Mouse (Mus musculus) liver, embryonic 13.5 days (tissue): ENCODE data around the gene Ggct. TPM values are rescaled to one million over a fixed set of nuclear protein-coding genes. Genes with fewer than 3 reads are reported as not detected.
A peak's percentile ranks its signal among the peaks of the same experiment; 100 is the strongest.
"Not testable (repeated sequence)": the region's sequence is repeated elsewhere in the genome, so short reads cannot be mapped to it uniquely, and the experiment has no call there.

Source experiments
- ATAC-seq: fragments of 200-750 bp; cut with Nextera tagmentation; 2 replicates; pipeline ENCODE4 v1.8.0; 2017; ENCODE audit warnings: low read depth, mild to moderate bottlenecking, moderate number of reproducible peaks, moderate library complexity
- DNase-seq: peaks from one replicate; pipeline ENCODE4 v3.0.0; 2022
- H3K27ac ChIP-seq: fragments of 300-500 bp; sonication (generic); 2 replicates; pipeline ENCODE4 v1.5.1; 2015; ENCODE audit warnings: moderate library complexity, mild to moderate bottlenecking, inconsistent platforms
- H3K27me3 ChIP-seq: fragments of 300-500 bp; sonication (generic); 2 replicates; pipeline ENCODE4 v1.6.1; 2015; ENCODE audit warnings: mild to moderate bottlenecking, inconsistent platforms
- H3K36me3 ChIP-seq: fragments of 300-500 bp; sonication (generic); 2 replicates; pipeline ENCODE4 v1.6.1; 2015; ENCODE audit warnings: mild to moderate bottlenecking, inconsistent platforms
- H3K4me1 ChIP-seq: fragments of 300-500 bp; sonication (generic); replicated peaks from 2 replicates; pipeline ENCODE4 v1.6.1; 2015; ENCODE audit warnings: inconsistent platforms
- H3K4me2 ChIP-seq: fragments of 300-500 bp; sonication (generic); 2 replicates; pipeline ENCODE4 v1.6.1; 2015; ENCODE audit warnings: inconsistent platforms, mild to moderate bottlenecking, moderate library complexity
- H3K4me3 ChIP-seq: fragments of 300-500 bp; sonication (generic); replicated peaks from 2 replicates; pipeline ENCODE4 v1.5.1; 2015; ENCODE audit warnings: mild to moderate bottlenecking, inconsistent platforms
- H3K9ac ChIP-seq: fragments of 300-500 bp; sonication (generic); 2 replicates; pipeline ENCODE4 v1.6.1; 2015; ENCODE audit warnings: mild to moderate bottlenecking, inconsistent platforms
- H3K9me3 ChIP-seq: fragments of 300-500 bp; sonication (generic); replicated peaks from 2 replicates; pipeline ENCODE4 v1.6.1; 2016; ENCODE audit warnings: inconsistent platforms
- WGBS: fragments of 180-500 bp; shearing (Covaris S2); methylation state at CpG from one replicate; pipeline ENCODE4 v1.1.7; 2015; ENCODE audit not compliant: insufficient replicate concordance; 5-methylcytosine and 5-hydroxymethylcytosine counted together
- polyA plus RNA-seq: library from polyadenylated mRNA; unstranded; fragments of >200 nt; fragmentation: Nextera tagmentation; extraction: Ambion mirVana; gene quantifications from 2 replicates; pipeline ENCODE4 v1.2.1, GENCODE M21; 2015

Ggct gene
- polyA plus RNA-seq, 1 experiment from 2014 or later: 8.2 TPM

DNA sequence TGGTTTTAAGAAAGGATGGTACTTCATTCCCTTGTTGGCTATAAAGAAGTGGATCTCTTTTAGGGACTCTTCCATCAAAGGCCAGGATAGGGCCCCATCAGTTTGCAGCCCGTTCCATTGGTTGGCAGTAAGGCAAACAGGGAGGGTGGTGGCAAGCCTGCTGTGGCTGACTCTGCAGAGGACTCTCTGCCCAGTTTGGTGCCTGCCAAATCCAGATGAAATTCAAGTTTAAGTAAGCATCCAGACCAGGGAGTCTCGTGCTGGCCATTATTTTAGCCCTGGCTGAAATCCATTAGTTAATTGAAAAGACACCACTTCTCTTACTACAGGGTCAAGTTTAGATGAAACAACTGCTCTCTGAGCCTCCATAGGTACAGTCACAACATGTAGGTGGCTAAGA is 22.9 kb downstream of the Ggct start:
- Histone ChIP-seq H3K4me1 (peaks cover 6% of the 10 kb centered on the region), H3K4me3 (no peak overlapping the region), H3K27ac (no peak overlapping the region), H3K4me2 (no peak overlapping the region), H3K27me3 (peaks cover 42% of the 10 kb centered on the region), H3K9ac (no peak overlapping the region), H3K9me3 (no peaks in the 10 kb centered on the region), H3K36me3 (no peaks in the 10 kb centered on the region)
- 52% methylated on average over 2 of the region's 2 CpGs for WGBS
- no peak for ATAC-seq
- no peak for DNase-seq

DNA sequence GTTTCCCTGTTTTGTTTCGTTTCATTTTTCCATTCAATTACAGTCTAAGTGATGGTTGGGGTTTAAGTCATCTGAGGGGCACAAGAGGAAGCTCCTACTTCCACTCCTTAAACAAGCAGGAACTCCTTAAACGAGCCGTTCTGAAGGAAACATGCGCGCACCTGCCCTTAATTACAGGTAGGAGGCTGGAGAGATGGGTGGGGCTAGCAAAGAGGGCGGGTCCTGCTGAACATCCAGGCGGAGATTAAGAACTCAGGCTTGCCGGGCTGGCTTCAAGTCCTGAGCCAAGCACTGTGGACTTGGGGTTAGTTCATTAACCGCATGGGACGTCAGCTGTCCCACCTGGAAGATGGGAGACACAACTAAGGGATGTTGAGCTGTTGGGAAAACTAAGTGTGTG is 25.2 kb downstream of the Ggct start:
- no peak overlapping the region for H3K27ac ChIP-seq
- peaks cover 30% of the 10 kb centered on the region for H3K27me3 ChIP-seq
- no peak overlapping the region for H3K4me2 ChIP-seq
- no peak overlapping the region for H3K4me3 ChIP-seq
- ATAC-seq: no peak
- 36% methylated on average over 10 of the region's 10 CpGs for WGBS
- no peaks in the 10 kb centered on the region for H3K36me3 ChIP-seq
- DNase-seq: no peak
- peaks cover 3% of the 10 kb centered on the region for H3K4me1 ChIP-seq
- H3K9ac ChIP-seq: no peak overlapping the region
- no peaks in the 10 kb centered on the region for H3K9me3 ChIP-seq

DNA sequence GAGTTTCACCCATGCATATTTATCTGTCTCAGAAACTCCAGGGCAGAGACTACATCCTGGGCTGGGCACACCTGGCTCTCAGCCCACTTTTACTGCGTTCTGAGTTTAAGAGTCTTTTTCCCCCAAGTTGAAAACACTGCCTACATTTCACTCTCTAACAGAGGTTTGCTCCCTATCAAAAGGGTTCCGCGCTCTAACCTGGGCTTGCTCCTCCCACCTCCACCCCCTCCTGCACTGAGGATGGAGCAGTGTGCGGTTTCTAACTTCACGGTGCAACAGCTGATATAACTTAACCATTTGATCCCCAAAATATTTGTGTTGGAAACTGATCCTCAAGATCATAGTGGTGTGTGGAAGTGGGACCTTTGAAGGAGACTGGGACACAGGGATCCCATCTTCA is 27.5 kb downstream of the Ggct start:
- WGBS: 45% methylated on average over 5 of the region's 5 CpGs
- Histone ChIP-seq H3K9me3 (no peaks in the 10 kb centered on the region), H3K4me1 (no peaks in the 10 kb centered on the region; the same call in 1 of the 2 replicates), H3K36me3 (no peaks in the 10 kb centered on the region), H3K9ac (no peak overlapping the region), H3K4me2 (no peak overlapping the region), H3K27ac (no peak overlapping the region), H3K4me3 (no peak overlapping the region), H3K27me3 (peaks cover 9% of the 10 kb centered on the region; the same call in 1 of the 2 replicates)
- ATAC-seq (no peak), DNase-seq (no peak)

DNA sequence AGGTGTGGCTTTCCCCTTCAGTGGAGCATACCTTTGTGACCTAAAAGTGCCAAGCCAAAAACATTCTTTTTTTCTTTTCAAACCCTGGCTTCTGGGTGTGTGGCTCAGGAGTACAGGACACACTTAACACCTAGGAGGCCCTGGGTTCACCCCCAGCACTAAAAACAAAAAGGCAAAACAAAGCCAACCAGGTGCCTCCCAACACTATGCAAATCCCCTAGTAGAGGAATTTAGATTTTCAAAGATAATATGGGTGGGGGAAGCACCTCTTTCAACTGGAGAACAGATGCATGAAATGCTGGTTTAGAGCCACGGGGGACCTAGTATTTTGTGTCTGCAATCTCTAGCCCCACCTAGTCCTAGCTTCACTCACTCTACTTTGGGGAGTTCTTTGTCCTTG is 28.0 kb downstream of the Ggct start:
- DNase-seq (no peak), ATAC-seq (no peak)
- peaks cover 7% of the 10 kb centered on the region; the same call in 1 of the 2 replicates for H3K27me3 ChIP-seq
- H3K36me3 ChIP-seq: no peaks in the 10 kb centered on the region
- WGBS: 46% methylated on average over 1 of the region's 1 CpGs
- H3K9me3 ChIP-seq: no peaks in the 10 kb centered on the region
- H3K4me2 ChIP-seq: no peak overlapping the region
- H3K4me3 ChIP-seq: no peak overlapping the region
- no peaks in the 10 kb centered on the region; the same call in 1 of the 2 replicates for H3K4me1 ChIP-seq
- H3K9ac ChIP-seq: no peak overlapping the region
- no peak overlapping the region for H3K27ac ChIP-seq

DNA sequence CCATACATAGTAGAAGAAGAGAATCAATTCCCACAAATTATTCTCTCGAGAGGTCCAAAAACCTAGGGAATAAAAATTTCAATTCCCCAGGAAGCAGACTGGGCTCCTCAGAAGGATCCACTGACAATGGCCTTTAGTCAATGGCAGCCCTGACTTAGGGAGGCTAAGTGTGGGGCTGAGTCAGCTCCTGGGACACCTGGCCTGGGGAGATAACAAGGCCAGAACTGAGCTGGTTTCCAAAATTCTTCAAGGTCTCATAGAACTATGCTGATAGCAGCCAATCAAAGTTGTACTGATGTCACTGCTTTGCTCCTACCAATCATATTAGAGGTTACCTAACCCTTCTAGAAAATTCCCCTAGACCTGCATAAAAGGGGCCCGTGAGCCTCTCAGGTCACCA is 29.2 kb downstream of the Ggct start:
- WGBS: 62% methylated on average over 2 of the region's 2 CpGs
- ATAC-seq (no peak; the same call in 1 of the 2 replicates), DNase-seq (no peak)
- no peak overlapping the region for H3K4me3 ChIP-seq
- H3K9me3 ChIP-seq: no peaks in the 10 kb centered on the region
- H3K9ac ChIP-seq: no peak overlapping the region
- H3K4me1 ChIP-seq: no peaks in the 10 kb centered on the region; the same call in 1 of the 2 replicates
- peaks cover 7% of the 10 kb centered on the region; the same call in 1 of the 2 replicates for H3K27me3 ChIP-seq
- no peak overlapping the region for H3K27ac ChIP-seq
- no peaks in the 10 kb centered on the region for H3K36me3 ChIP-seq
- H3K4me2 ChIP-seq: no peak overlapping the region

DNA sequence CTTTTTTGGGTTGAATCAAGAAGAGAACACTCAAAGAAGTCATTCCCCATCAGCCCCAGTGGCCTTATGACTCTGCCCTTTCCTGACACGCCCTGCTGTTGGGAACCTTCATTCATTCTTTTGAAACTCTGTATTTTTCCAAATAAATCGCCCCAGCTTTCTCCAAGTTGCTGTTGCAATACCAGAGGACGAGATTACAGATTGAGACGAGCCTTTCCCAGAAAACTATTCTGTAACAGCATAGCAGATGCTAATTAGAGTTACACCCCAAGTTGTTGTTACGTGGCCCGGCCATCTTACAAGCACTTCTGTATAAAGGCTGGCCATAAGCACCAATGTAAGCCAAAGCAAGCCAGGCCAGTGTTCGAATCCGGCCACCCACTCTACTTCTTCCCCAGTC is 35.1 kb downstream of the Ggct start:
- H3K27ac ChIP-seq: no peak overlapping the region
- H3K4me3 ChIP-seq: no peak overlapping the region
- ATAC-seq (no peak), DNase-seq (no peak)
- 66% methylated on average over 8 of the region's 8 CpGs for WGBS
- H3K9me3 ChIP-seq: no peaks in the 10 kb centered on the region
- H3K9ac ChIP-seq: no peak overlapping the region
- no peaks in the 10 kb centered on the region for H3K27me3 ChIP-seq
- no peak overlapping the region for H3K4me2 ChIP-seq
- 0 out of 2 replicates have a peak, but pooled peaks cover 7% of the 10 kb centered on the region for H3K4me1 ChIP-seq
- H3K36me3 ChIP-seq: no peaks in the 10 kb centered on the region

DNA sequence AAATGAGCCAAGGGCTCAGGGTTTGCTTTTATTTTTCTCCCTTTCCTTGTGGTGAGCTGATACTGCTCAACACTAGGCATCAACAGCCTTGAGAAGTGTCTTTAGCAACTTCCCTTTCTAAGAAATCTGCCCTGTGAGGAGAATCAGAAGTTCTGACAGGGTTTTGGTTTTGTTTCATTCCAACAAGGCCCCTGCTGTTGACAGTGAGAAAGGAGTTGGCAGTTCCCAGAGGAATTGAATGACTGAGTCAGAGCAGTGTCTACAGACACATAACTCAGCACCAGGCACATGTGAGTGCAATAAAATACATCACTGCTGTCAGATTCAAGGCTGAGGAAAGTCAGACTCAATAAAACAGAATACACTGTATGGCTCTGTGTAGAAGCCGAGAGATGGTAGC is 36.3 kb downstream of the Ggct start:
- no peak overlapping the region for H3K4me3 ChIP-seq
- no peak overlapping the region for H3K27ac ChIP-seq
- H3K27me3 ChIP-seq: no peaks in the 10 kb centered on the region
- no peak for DNase-seq
- H3K36me3 ChIP-seq: no peaks in the 10 kb centered on the region
- no peaks in the 10 kb centered on the region for H3K9me3 ChIP-seq
- no peak overlapping the region for H3K4me2 ChIP-seq
- H3K4me1 ChIP-seq: 0 out of 2 replicates have a peak, but pooled peaks cover 7% of the 10 kb centered on the region
- no peak overlapping the region for H3K9ac ChIP-seq
- 62% methylated on average over 1 of the region's 1 CpGs for WGBS
- ATAC-seq: no peak

DNA sequence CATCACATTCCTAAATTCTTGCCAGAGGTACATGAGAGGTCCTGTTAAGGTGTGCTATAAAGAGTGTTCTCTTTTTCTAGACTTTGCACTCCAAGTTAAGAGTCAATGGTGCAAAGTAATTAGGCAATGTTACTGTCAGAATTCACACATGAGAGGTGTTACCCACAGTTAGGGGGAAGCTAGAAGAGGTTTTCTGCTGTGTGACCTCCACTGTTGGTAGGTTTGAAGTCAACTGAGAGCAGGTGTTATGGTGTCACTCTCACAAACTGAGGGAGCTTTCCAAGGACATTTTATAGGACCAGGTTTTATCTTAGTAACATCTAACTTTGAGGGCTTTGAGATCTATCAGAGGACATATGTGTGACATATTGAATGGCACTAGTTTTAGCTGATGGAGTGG is 36.8 kb downstream of the Ggct start:
- no peaks in the 10 kb centered on the region for H3K36me3 ChIP-seq
- ATAC-seq (no peak), DNase-seq (no peak)
- no peaks in the 10 kb centered on the region for H3K27me3 ChIP-seq
- H3K4me3 ChIP-seq: no peak overlapping the region
- no peaks in the 10 kb centered on the region for H3K9me3 ChIP-seq
- H3K4me2 ChIP-seq: no peak overlapping the region
- H3K4me1 ChIP-seq: 0 out of 2 replicates have a peak, but pooled peaks cover 7% of the 10 kb centered on the region
- no peak overlapping the region for H3K27ac ChIP-seq
- no peak overlapping the region for H3K9ac ChIP-seq

DNA sequence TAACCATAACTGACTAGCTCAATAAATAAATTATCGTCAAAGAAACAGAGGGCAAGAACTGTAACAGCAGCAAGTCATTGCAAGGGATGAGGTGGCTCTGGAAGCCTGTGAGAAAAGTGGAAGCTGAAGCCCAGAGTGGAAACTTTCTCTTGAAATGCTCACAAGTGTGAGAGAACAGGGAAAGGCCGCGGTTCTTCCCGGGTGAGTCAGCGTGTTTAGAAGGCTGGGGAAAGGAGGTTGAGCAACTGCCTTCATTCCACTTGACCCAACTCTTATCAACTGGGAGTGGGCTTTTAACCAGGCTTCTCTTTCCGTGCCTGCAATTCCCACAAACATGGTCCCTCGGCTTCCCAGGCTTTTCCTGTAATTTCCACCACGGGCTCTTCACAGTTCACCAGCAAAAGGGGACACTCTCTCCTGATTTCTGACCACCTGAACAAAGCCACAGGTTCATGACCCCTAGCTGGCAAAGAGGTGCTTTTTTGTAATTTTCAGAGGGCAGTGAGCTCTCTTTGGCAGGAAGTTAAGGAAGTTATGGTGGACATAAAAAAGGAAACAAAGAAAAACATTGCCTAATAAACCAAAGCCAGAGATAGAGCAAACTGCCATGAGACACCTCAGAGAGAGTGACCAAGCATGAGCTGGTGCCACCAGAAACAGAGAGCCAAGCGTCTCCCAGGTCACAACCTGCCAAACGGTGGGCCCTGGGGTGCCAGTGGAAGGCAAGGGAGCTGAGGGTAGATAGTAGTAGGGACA is 37.9 kb downstream of the Ggct start:
- Histone ChIP-seq H3K9me3 (no peaks in the 10 kb centered on the region), H3K4me2 (no peak overlapping the region), H3K36me3 (no peaks in the 10 kb centered on the region), H3K27me3 (no peaks in the 10 kb centered on the region), H3K4me3 (no peak overlapping the region), H3K27ac (peak overlapping the region; percentile 45), H3K9ac (no peak overlapping the region), H3K4me1 (0 out of 2 replicates have a peak, but pooled peaks cover 7% of the 10 kb centered on the region)
- 25% methylated on average over 10 of the region's 10 CpGs for WGBS
- no peak for ATAC-seq
- DNase-seq: no peak

DNA sequence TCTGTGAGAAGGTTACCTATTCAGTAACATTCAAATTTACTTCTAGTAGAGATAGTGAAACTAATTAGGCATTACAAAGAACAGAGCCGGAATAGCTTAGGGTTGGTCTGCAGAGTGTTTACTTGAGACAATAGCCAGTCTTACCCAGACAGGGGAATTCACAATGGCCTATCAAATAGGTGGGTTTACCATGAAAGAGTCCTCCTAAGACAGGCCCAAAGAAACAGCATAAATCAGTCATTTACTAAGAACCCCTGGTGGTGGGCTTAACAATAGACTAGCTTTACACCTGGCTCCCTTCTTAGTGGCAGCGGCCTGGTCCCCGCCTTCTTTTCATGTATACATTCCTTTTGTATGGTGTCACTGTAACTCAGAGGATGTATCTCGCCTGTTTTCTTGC is 39.4 kb downstream of the Ggct start:
- not testable (repeated sequence) for H3K9me3 ChIP-seq, H3K36me3 ChIP-seq, H3K4me2 ChIP-seq, H3K27ac ChIP-seq, H3K9ac ChIP-seq, H3K4me3 ChIP-seq, DNase-seq, H3K27me3 ChIP-seq, ATAC-seq, H3K4me1 ChIP-seq
- WGBS: 78% methylated on average over 4 of the region's 4 CpGs

DNA sequence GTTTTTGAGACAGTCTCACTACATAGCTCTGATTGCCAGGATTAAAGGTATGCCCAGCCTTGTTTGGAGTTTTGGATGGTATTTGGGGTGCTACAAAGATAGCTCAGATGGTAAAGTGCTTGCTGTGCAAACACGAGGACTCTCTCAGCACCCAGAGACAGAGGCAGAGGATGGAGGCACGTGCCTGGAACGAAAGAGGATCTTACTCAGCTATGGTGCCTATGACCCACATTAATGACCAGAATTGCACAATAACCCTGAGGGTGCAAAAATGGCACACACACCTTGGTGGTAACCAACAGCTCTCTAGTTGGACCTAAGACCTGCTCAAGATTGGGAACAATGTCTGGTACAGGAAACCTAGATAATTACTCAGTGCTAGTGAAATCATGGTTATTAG is 40.2 kb downstream of the Ggct start:
- H3K27me3 ChIP-seq: no peaks in the 10 kb centered on the region
- no peaks in the 10 kb centered on the region for H3K9me3 ChIP-seq
- 0 out of 2 replicates have a peak, but pooled peaks cover 7% of the 10 kb centered on the region for H3K4me1 ChIP-seq
- no peak overlapping the region for H3K4me3 ChIP-seq
- DNase-seq (no peak), ATAC-seq (no peak)
- no peak overlapping the region for H3K27ac ChIP-seq
- H3K36me3 ChIP-seq: no peaks in the 10 kb centered on the region
- no peak overlapping the region for H3K9ac ChIP-seq
- WGBS: 76% methylated on average over 3 of the region's 3 CpGs
- no peak overlapping the region for H3K4me2 ChIP-seq

DNA sequence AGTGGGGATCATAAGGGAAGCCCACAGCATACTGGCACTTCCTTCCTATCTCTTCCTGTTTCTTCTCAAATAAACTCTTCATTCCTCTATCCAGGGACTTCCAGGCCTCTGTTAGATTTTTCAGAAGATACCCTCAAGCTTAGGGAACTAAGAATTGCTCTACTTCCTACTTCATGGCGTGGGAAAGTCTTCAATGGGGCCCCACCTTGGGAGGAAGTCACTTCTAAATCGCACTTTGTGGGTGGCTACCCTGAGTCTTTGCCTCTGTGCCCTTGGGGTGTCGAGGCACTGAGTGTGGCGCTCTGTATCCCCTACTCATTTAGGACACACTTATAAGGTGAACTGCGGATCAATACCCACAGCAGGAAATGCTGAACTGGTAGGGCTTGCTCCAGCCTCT is 44.1 kb downstream of the Ggct start:
- no peak overlapping the region for H3K4me2 ChIP-seq
- H3K4me1 ChIP-seq: no peaks in the 10 kb centered on the region
- ATAC-seq (no peak), DNase-seq (no peak)
- 27% methylated on average over 5 of the region's 5 CpGs for WGBS
- no peak overlapping the region for H3K4me3 ChIP-seq
- no peak overlapping the region for H3K27ac ChIP-seq
- H3K27me3 ChIP-seq: peaks cover 11% of the 10 kb centered on the region
- H3K9ac ChIP-seq: no peak overlapping the region
- no peaks in the 10 kb centered on the region for H3K9me3 ChIP-seq
- no peaks in the 10 kb centered on the region for H3K36me3 ChIP-seq
